Mouse (Mus musculus) testis, adult 2 months (tissue): ENCODE measurements around the gene Snd1. TPM values are rescaled to one million over a fixed set of nuclear protein-coding genes. Genes with fewer than 3 reads are reported as not detected.

Experiments used
- H3K27ac ChIP-seq: fragments of 200-500 bp; 2 replicates; pipeline ENCODE4 v1.5.1; 2012; ENCODE audit warnings: low read depth, low read length; ENCODE audit not compliant: control insufficient read depth, insufficient read depth
- H3K27me3 ChIP-seq: fragments of 200-500 bp; 2 replicates; pipeline ENCODE4 v1.6.1; 2012; ENCODE audit warnings: mild to moderate bottlenecking, low read length, moderate library complexity; ENCODE audit not compliant: control insufficient read depth, insufficient read depth
- H3K36me3 ChIP-seq: fragments of 200-500 bp; 2 replicates; pipeline ENCODE4 v1.6.1; 2012; ENCODE audit warnings: mild to moderate bottlenecking, low read length; ENCODE audit not compliant: control insufficient read depth, insufficient read depth
- H3K4me1 ChIP-seq: fragments of 200-500 bp; 2 replicates; pipeline ENCODE4 v1.6.1; 2012; ENCODE audit warnings: low read length; ENCODE audit not compliant: control insufficient read depth, insufficient read depth
- H3K4me3 ChIP-seq: fragments of 200-500 bp; 2 replicates; pipeline ENCODE4 v1.5.1; 2012; ENCODE audit warnings: low read depth, mild to moderate bottlenecking, low read length, moderate library complexity, mixed read lengths; ENCODE audit not compliant: control insufficient read depth
- CTCF ChIP-seq: fragments of 200-500 bp; IDR thresholded peaks from 2 replicates; pipeline ENCODE4 v1.5.1; 2012; ENCODE audit warnings: low read depth, mild to moderate bottlenecking, inconsistent platforms, low read length, moderate library complexity; ENCODE audit not compliant: control insufficient read depth, insufficient read depth, insufficient replicate concordance
- POLR2A ChIP-seq: fragments of 200-500 bp; IDR thresholded peaks from 2 replicates; pipeline ENCODE4 v1.6.1; 2012; ENCODE audit warnings: low read depth, mild to moderate bottlenecking, inconsistent platforms, low read length, moderate library complexity; ENCODE audit not compliant: control insufficient read depth
- polyA plus RNA-seq: library from polyadenylated mRNA; depleted of rRNA; stranded (reverse); fragments of >200 nt; gene quantifications from 2 replicates; pipeline ENCODE4 v1.2.3, GENCODE M21; 2012

The Snd1 gene
- polyA plus RNA-seq, 1 experiment = 11.4 TPM

DNA sequence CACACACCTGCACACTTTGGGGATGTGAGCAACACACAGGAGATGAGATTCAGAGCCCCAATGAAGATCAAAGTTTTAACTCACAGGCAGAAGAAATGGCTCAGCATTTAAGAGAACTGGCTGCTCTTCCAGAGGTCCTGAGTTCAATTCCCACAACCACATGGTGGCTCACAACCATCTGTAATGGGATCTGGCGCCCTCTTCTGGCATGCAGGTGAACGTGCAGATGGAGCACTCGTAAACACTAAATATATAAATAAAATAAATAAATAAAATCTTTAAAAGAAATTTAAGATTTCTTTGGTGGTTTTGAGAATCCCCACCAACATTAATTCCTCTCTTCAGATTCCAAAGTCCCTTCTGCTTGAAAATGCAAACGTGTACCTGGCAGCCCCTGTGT, 429.5 kb downstream of the Snd1 start:
- H3K27me3 ChIP-seq = no peaks in the 10 kb centered on the region
- H3K4me1 ChIP-seq = no peaks in the 10 kb centered on the region; the same call in 1 of the 2 replicates
- TF ChIP-seq POLR2A = no peak
- peak; percentile 31; the same call in 1 of the 2 replicates for TF ChIP-seq CTCF
- H3K27ac ChIP-seq = no peak overlapping the region
- no peak overlapping the region for H3K4me3 ChIP-seq
- H3K36me3 ChIP-seq = no peaks in the 10 kb centered on the region

GRCm38 (mm10) chr6:28905301-28905700, 430.4 kb downstream of the Snd1 start:
- H3K27ac ChIP-seq = no peak overlapping the region
- H3K27me3 ChIP-seq = no peaks in the 10 kb centered on the region
- no peaks in the 10 kb centered on the region; the same call in 1 of the 2 replicates for H3K4me1 ChIP-seq
- no peaks in the 10 kb centered on the region for H3K36me3 ChIP-seq
- no peak for TF ChIP-seq POLR2A
- no peak for TF ChIP-seq CTCF
- H3K4me3 ChIP-seq = no peak overlapping the region

GRCm38 (mm10) chr6:28909866-28910265, 434.9 kb downstream of the Snd1 start:
- H3K27me3 ChIP-seq = no peaks in the 10 kb centered on the region
- no peaks in the 10 kb centered on the region for H3K36me3 ChIP-seq
- no peak overlapping the region for H3K27ac ChIP-seq
- no peak for TF ChIP-seq POLR2A
- TF ChIP-seq CTCF = no peak
- H3K4me3 ChIP-seq = no peak overlapping the region
- H3K4me1 ChIP-seq = no peaks in the 10 kb centered on the region; the same call in 1 of the 2 replicates

DNA sequence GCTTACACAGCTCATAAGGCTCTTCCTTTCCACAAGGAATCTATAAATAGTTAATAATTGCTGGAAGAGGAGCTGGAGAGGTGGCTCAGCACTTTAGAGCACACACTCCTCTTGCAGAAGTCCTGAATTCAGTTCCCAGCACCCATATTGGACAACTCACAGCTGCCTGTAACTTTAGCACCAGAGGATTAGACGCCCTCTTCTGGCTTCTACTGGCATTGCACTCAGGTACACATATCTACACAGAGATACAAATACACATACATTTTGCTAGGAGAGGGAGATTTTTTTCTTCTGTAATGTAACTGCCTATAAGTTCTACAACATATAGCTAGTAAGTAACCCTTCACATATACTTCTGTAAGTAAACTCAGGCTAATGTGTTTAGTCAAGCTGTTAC, 440.0 kb downstream of the Snd1 start:
- Histone ChIP-seq H3K4me1 (peaks cover 2% of the 10 kb centered on the region; the same call in 1 of the 2 replicates), H3K27ac (no peak overlapping the region), H3K4me3 (no peak overlapping the region), H3K27me3 (no peaks in the 10 kb centered on the region), H3K36me3 (no peaks in the 10 kb centered on the region)
- TF ChIP-seq POLR2A (no peak), CTCF (no peak)

DNA sequence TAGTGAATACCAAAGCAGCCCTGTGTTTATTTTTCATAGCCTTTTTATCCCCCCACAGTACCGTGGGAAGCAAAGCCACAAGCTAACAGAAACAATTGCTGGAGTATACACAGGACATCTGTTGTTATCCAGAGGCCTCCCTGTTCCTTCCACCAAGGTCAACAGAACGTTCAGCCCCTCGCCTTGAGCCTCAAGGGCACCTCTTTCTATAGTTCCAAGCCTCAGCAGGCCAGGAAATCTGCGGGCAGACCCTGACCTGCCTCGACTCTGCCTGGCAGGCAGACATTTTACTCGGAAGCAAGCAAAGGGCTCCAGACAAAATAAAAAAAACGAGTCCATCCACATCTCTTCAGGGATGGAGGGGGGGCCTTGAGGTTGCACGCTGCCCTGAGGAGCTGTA, 441.7 kb downstream of the Snd1 start:
- no peaks in the 10 kb centered on the region for H3K36me3 ChIP-seq
- no peaks in the 10 kb centered on the region for H3K27me3 ChIP-seq
- peak overlapping the region; percentile 72 for H3K27ac ChIP-seq
- TF ChIP-seq CTCF = no peak
- TF ChIP-seq POLR2A = no peak
- H3K4me3 ChIP-seq = no peak overlapping the region
- peaks cover 2% of the 10 kb centered on the region; the same call in 1 of the 2 replicates for H3K4me1 ChIP-seq

- peaks cover 6% of the 10 kb centered on the region for H3K4me1 ChIP-seq
- no peak overlapping the region for H3K27ac ChIP-seq
- no peaks in the 10 kb centered on the region for H3K36me3 ChIP-seq
- TF ChIP-seq CTCF (no peak), POLR2A (no peak)
- H3K27me3 ChIP-seq = no peaks in the 10 kb centered on the region
- no peak overlapping the region for H3K4me3 ChIP-seq
Measured at GRCm38 (mm10) chr6:28919346-28919745, 444.4 kb downstream of the Snd1 start.

DNA sequence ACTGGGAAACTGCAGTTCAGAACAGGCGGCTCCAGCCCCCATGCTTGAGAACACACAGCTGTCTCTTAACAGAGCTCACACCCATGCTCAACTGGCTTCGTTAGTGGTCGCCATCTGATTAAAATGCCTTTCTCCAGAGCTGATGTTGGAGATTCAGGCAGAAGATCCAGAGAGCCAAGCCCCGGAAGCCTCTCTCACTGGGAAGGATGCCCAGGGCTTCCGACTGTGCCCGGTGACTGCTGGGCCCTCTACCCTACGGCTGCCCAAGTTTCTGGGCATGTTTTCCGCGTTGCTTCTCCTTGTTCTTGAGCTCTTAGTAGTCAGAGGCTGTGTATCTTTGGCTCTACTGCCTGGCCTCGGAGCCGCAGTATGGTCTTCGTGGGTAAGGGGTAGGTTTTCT, 447.4 kb downstream of the Snd1 start:
- H3K4me1 ChIP-seq = peaks cover 4% of the 10 kb centered on the region
- no peaks in the 10 kb centered on the region for H3K36me3 ChIP-seq
- no peak for TF ChIP-seq CTCF
- TF ChIP-seq POLR2A = no peak
- H3K4me3 ChIP-seq = no peak overlapping the region
- no peaks in the 10 kb centered on the region for H3K27me3 ChIP-seq
- H3K27ac ChIP-seq = no peak overlapping the region

GRCm38 (mm10) chr6:28923091-28923824, 448.3 kb downstream of the Snd1 start:
- Histone ChIP-seq H3K4me1 (peaks cover 3% of the 10 kb centered on the region; the same call in 1 of the 2 replicates), H3K27me3 (no peaks in the 10 kb centered on the region), H3K4me3 (no peak overlapping the region), H3K36me3 (no peaks in the 10 kb centered on the region), H3K27ac (no peak overlapping the region)
- TF ChIP-seq POLR2A (no peak), CTCF (0 out of 2 replicates have a peak, but pooled peaks have one; percentile 3)
